Mouse (Mus musculus): Measurements from ENCODE around the gene Slc13a3.

Slc13a3 gene

GRCm38 (mm10) chr2:165415141-165415721 is 57.8 kb downstream of the Slc13a3 start:
- no peak for DNase-seq (ENCODE audit: low spot score in 2 of 2)

GRCm38 (mm10) chr2:165414321-165414720 is 58.7 kb downstream of the Slc13a3 start:
- no peak for DNase-seq (ENCODE audit: low spot score in 2 of 2)

GRCm38 (mm10) chr2:165413884-165414283 is 59.1 kb downstream of the Slc13a3 start:
- DNase-seq (ENCODE audit: low spot score in 2 of 2): no peak

GRCm38 (mm10) chr2:165407700-165408301 is 65.2 kb downstream of the Slc13a3 start:
- peak; percentile 26 to 71 for DNase-seq (ENCODE audit: low spot score in 2 of 2)

- DNase-seq (ENCODE audit: low spot score in 2 of 2): no peak
Observed at GRCm38 (mm10) chr2:165405351-165405750, 67.7 kb downstream of the Slc13a3 start.

GRCm38 (mm10) chr2:165404951-165405350 is 68.1 kb downstream of the Slc13a3 start:
- no peak for DNase-seq (ENCODE audit: low spot score in 2 of 2)

GRCm38 (mm10) chr2:165398164-165398785 is 74.8 kb downstream of the Slc13a3 start:
- DNase-seq (ENCODE audit: low spot score in 2 of 2): no peak

- no peak for DNase-seq (ENCODE audit: low spot score in 2 of 2)
Observed at GRCm38 (mm10) chr2:165397502-165398163, 75.4 kb downstream of the Slc13a3 start.

- DNase-seq (ENCODE audit: low spot score in 2 of 2): no peak
Observed at GRCm38 (mm10) chr2:165396831-165397501, 76.1 kb downstream of the Slc13a3 start.

- no peak for DNase-seq (ENCODE audit: low spot score in 2 of 2)
Observed at GRCm38 (mm10) chr2:165392156-165392555, 80.9 kb downstream of the Slc13a3 start.

- peak in 1 of 2 experiments; percentile 32 for DNase-seq (ENCODE audit: low spot score in 2 of 2)
Observed at GRCm38 (mm10) chr2:165391561-165391960, 81.5 kb downstream of the Slc13a3 start.

- DNase-seq (ENCODE audit: low spot score in 2 of 2): no peak
Observed at GRCm38 (mm10) chr2:165389299-165389952, 83.6 kb downstream of the Slc13a3 start.

- DNase-seq (ENCODE audit: low spot score in 2 of 2): peak in 1 of 2 experiments; percentile 50
Observed at GRCm38 (mm10) chr2:165387844-165388495, 85.1 kb downstream of the Slc13a3 start, which contains the start of gene Zfp334. Gene Zfp334, minus strand, starts transcription at chr2:165388259.

- DNase-seq (ENCODE audit: low spot score in 2 of 2): no peak
Observed at GRCm38 (mm10) chr2:165387370-165387769, 85.7 kb downstream of the Slc13a3 start.

GRCm38 (mm10) chr2:165380050-165380449 is 93.0 kb downstream of the Slc13a3 start:
- no peak for DNase-seq (ENCODE audit: low spot score in 2 of 2)

- DNase-seq (ENCODE audit: low spot score in 2 of 2): no peak
Observed at GRCm38 (mm10) chr2:165376001-165376400, 97.0 kb downstream of the Slc13a3 start.

- no peak for DNase-seq (ENCODE audit: low spot score in 2 of 2)
Observed at GRCm38 (mm10) chr2:165375478-165375877, 97.6 kb downstream of the Slc13a3 start.

GRCm38 (mm10) chr2:165371066-165371465 is 102.0 kb downstream of the Slc13a3 start:
- DNase-seq (ENCODE audit: low spot score in 2 of 2): no peak

- no peak for DNase-seq (ENCODE audit: low spot score in 2 of 2)
Observed at GRCm38 (mm10) chr2:165370348-165370747, 102.7 kb downstream of the Slc13a3 start.

GRCm38 (mm10) chr2:165368496-165368895 is 104.5 kb downstream of the Slc13a3 start, which contains the start of gene Zfp663:
Gene Zfp663, minus strand, starts transcription at chr2:165368729.
- DNase-seq (ENCODE audit: low spot score in 2 of 2): no peak
